12 mouse cellular contexts compared by ENCODE assay signal in genomic region chr14:118241416-118241815, GRCm38 (mm10). TPM values are rescaled to one million over a fixed set of nuclear protein-coding genes. Genes with fewer than 3 reads are reported as not detected.
"Had no signal": no experiment of that assay in that cellular context is flagged by ENCODE, and none has a peak within 500 bp of the region (broad histone marks: within the 10 kb centered on the region; RNA-seq: fewer than 3 reads in every experiment).

No protein-coding gene starts in this region.

- DNase-seq: lung, adult 18-20 months; lung, embryonic 14.5 days; lung, postnatal 10 days; lung, postnatal 4 days; midbrain, embryonic 14.5 days; retina, postnatal 1 day; right cerebral cortex, adult 18-20 months; thymus, adult 2 months; thymus, postnatal 25 days; thymus, postnatal 4 days had no signal

- ATAC-seq: midbrain, embryonic 16.5 days had no signal

RNA-seq across cellular contexts. Expression of gene Sox21, which starts 4.6 kb away (rescaled TPM):
- total RNA-seq: megakaryocyte-erythroid progenitor cell, adult 5-6 weeks had no signal

RNA-seq across cellular contexts. Expression of gene Gm9376, which starts 25.3 kb away (rescaled TPM):
- total RNA-seq: megakaryocyte-erythroid progenitor cell, adult 5-6 weeks had no signal
